Comparison of ENCODE assay signal across 30 mouse cellular contexts in the genomic region with DNA sequence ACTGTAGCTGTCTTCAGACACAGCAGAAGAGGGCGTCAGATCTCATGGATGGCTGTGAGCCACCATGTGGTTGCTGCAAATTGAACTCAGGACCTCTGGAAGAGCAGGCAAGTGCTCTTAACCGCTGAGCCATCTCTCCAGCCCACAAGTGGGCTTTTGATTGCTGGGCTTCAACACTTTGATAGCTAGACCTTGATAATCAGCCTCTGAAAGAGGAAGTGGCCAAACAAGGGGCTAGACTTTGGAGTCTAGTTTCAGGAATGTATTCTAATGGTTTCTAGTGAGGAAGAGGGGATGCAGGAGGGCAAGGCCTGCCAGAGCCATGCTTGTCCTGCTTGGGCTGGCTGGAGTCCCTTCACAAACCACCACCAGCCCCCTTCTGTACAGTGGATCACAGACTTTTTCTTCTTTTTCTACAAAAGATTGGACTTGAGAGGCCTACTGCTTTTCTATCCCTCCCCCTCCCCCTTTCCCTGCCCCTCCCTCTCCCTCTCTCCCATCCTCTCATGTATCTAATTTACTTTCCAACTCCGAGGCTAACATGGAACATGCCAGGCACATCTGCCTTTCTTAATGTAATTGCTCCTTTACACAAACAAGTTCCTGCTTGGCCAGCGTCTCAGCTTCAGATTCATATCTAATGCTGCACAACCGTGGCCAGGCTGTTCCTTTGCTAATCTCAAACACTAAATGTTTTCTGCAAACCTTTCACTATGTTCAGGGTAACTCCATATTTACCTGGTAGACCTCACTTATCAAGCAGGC. TPM values are rescaled to one million over a fixed set of nuclear protein-coding genes. Genes with fewer than 3 reads are reported as not detected.
DNase-seq lines count a peak whose midpoint lies in the region; ATAC-seq and TF ChIP-seq lines count a peak whose summit lies in the region.
"Had no signal": no experiment of that assay in that cellular context is flagged by ENCODE, and none has a peak within 500 bp of the region (broad histone marks: within the 10 kb centered on the region; RNA-seq: fewer than 3 reads in every experiment).

No protein-coding gene starts in this region.

- 54% methylated on average over 5 of the region's 5 CpGs for WGBS in stomach, embryonic 14.5 days
- WGBS in stomach, postnatal 0 days, result 42% methylated on average over 5 of the region's 5 CpGs
- WGBS in bone marrow, adult 2 months, result 27% methylated on average over 5 of the region's 5 CpGs

- 0 out of 2 replicates have a peak, but pooled peaks cover 4% of the 10 kb centered on the region for H3K36me3 ChIP-seq in stomach, embryonic 14.5 days (ENCODE audit: control insufficient read depth, insufficient read depth, low read length)
- no peaks in the 10 kb centered on the region; the same call in 1 of the 2 replicates for H3K36me3 ChIP-seq in stomach, postnatal 0 days (ENCODE audit: control insufficient read depth, insufficient read depth, low read length)

- no peak overlapping the region for H3K4me3 ChIP-seq in stomach, embryonic 14.5 days (ENCODE audit: low read depth, low read length)
- no peak overlapping the region for H3K4me3 ChIP-seq in stomach, postnatal 0 days (ENCODE audit: low read depth, low read length)
- no peak overlapping the region for H3K4me3 ChIP-seq in bone marrow, adult 2 months (replicated peaks; ENCODE audit: control insufficient read depth, low read depth, low read length)
- H3K4me3 ChIP-seq: gastrocnemius, adult 2 months; heart, embryonic 12.5 days; hindbrain, embryonic 13.5 days; kidney, embryonic 15.5 days; limb, embryonic 13.5 days; megakaryocyte, embryonic 14.5 days; midbrain, embryonic 15.5 days; neural tube, embryonic 12.5 days; stomach, embryonic 15.5 days had no signal

- 0 out of 2 replicates have a peak, but pooled peaks have one; percentile 14 for ATAC-seq in stomach, embryonic 14.5 days (ENCODE audit: insufficient number of reproducible peaks, insufficient read depth, low FRiP score, low read depth)
- ATAC-seq in stomach, postnatal 0 days (ENCODE audit: low FRiP score, low TSS enrichment), result no peak
- ATAC-seq in hematopoietic stem cell, adult 5-6 weeks (replicated peaks in 1 of 2; ENCODE audit: insufficient read depth in 1 of 2, low FRiP score in 2 of 2, low TSS enrichment in 1 of 2, low read depth in 1 of 2, poor library complexity in 2 of 2, severe bottlenecking in 2 of 2), result peak; percentile 42 to 68; a peak in 3 of 4 replicates
- peak; percentile 42; the same call in 1 of the 2 replicates for ATAC-seq in megakaryocyte-erythroid progenitor cell, adult 5-6 weeks (replicated peaks; ENCODE audit: low FRiP score, low TSS enrichment, poor library complexity, severe bottlenecking)
- ATAC-seq: midbrain, embryonic 15.5 days had no signal

- TF ChIP-seq POLR2A in bone marrow, adult 2 months (IDR thresholded peaks at IDR 0.05; ENCODE audit: borderline replicate concordance, control insufficient read depth, low read depth, low read length), result no peak

- H3K9ac ChIP-seq in stomach, embryonic 14.5 days (replicated peaks; ENCODE audit: low read depth, low read length), result no peak overlapping the region
- H3K9ac ChIP-seq in stomach, postnatal 0 days (ENCODE audit: low read length), result no peak overlapping the region
- H3K9ac ChIP-seq: heart, embryonic 12.5 days; hindbrain, embryonic 13.5 days; kidney, embryonic 15.5 days; limb, embryonic 13.5 days; midbrain, embryonic 15.5 days; neural tube, embryonic 12.5 days; stomach, embryonic 15.5 days had no signal

- H3K4me1 ChIP-seq in stomach, embryonic 14.5 days (ENCODE audit: control insufficient read depth, insufficient read depth, low read length), result no peaks in the 10 kb centered on the region
- no peaks in the 10 kb centered on the region for H3K4me1 ChIP-seq in stomach, postnatal 0 days (replicated peaks; ENCODE audit: control insufficient read depth, insufficient read depth)
- H3K4me1 ChIP-seq in bone marrow, adult 2 months (ENCODE audit: control insufficient read depth, insufficient read depth, low read length), result peaks cover 3% of the 10 kb centered on the region; the same call in 1 of the 2 replicates
- H3K4me1 ChIP-seq: hindbrain, embryonic 13.5 days; limb, embryonic 13.5 days; midbrain, embryonic 15.5 days; neural tube, embryonic 12.5 days; stomach, embryonic 15.5 days had no signal

- H3K27ac ChIP-seq in stomach, embryonic 14.5 days (ENCODE audit: low read length), result no peak overlapping the region
- no peak overlapping the region for H3K27ac ChIP-seq in stomach, postnatal 0 days (replicated peaks)
- H3K27ac ChIP-seq in bone marrow, adult 2 months (ENCODE audit: control insufficient read depth, insufficient read depth, low read depth, low read length, poor library complexity), result peak overlapping the region; percentile 56; the same call in 1 of the 2 replicates
- H3K27ac ChIP-seq: gastrocnemius, adult 2 months; hindbrain, embryonic 13.5 days; kidney, embryonic 15.5 days; limb, embryonic 13.5 days; midbrain, embryonic 15.5 days; neural tube, embryonic 12.5 days; stomach, embryonic 15.5 days had no signal

- TF ChIP-seq EP300 in stomach, postnatal 0 days (optimal IDR thresholded peaks at IDR 0.05), result no peak

- no peak overlapping the region for H3K4me2 ChIP-seq in stomach, embryonic 14.5 days (replicated peaks; ENCODE audit: low read depth, low read length)
- no peak overlapping the region for H3K4me2 ChIP-seq in stomach, postnatal 0 days (replicated peaks; ENCODE audit: low read depth)
- H3K4me2 ChIP-seq: heart, embryonic 12.5 days; hindbrain, embryonic 13.5 days; kidney, embryonic 15.5 days; limb, embryonic 13.5 days; midbrain, embryonic 15.5 days; neural tube, embryonic 12.5 days; stomach, embryonic 15.5 days had no signal

- DNase-seq in stomach, postnatal 0 days (ENCODE audit: low spot score), result no peak
- DNase-seq in gastrocnemius, postnatal 36 days, result no peak
- DNase-seq in left cerebral cortex, postnatal 36 days (ENCODE audit: low spot score in 2 of 2), result no peak
- DNase-seq: adrenal gland, adult 2 months; cerebellum, adult 18-20 months; cerebellum, postnatal 25 days; embryo, embryonic 11 days; gastrocnemius, adult 2 months; heart, postnatal 10 days; kidney, adult 11 months; kidney, postnatal 36 days; layer of hippocampus, postnatal 36 days; lung, adult 2 months; lung, postnatal 14 days; retina, postnatal 1 day; right cerebral cortex, postnatal 25 days; thymus, adult 18-20 months; thymus, postnatal 36 days had no signal

- intact Hi-C loops in gastrocnemius, postnatal 36 days (cut with DNase I), result no loop called here
- intact Hi-C loops in left cerebral cortex, postnatal 36 days (cut with DNase I), result no loop called here

- no peaks in the 10 kb centered on the region for H3K27me3 ChIP-seq in stomach, embryonic 14.5 days (ENCODE audit: control insufficient read depth, insufficient read depth, low read length)
- no peaks in the 10 kb centered on the region for H3K27me3 ChIP-seq in stomach, postnatal 0 days (ENCODE audit: control insufficient read depth, insufficient read depth, low read length)
- H3K27me3 ChIP-seq: heart, embryonic 12.5 days; hindbrain, embryonic 13.5 days; kidney, embryonic 15.5 days; limb, embryonic 13.5 days; megakaryocyte, embryonic 14.5 days; midbrain, embryonic 15.5 days; neural tube, embryonic 12.5 days; stomach, embryonic 15.5 days had no signal

- H3K9me3 ChIP-seq in stomach, embryonic 14.5 days (ENCODE audit: control insufficient read depth, low read depth, low read length), result no peaks in the 10 kb centered on the region
- no peaks in the 10 kb centered on the region for H3K9me3 ChIP-seq in stomach, postnatal 0 days (ENCODE audit: control insufficient read depth, low read length)
- H3K9me3 ChIP-seq: heart, embryonic 12.5 days; hindbrain, embryonic 13.5 days; kidney, embryonic 15.5 days; limb, embryonic 13.5 days; midbrain, embryonic 15.5 days; neural tube, embryonic 12.5 days; stomach, embryonic 15.5 days had no signal

- no peak for TF ChIP-seq CTCF in stomach, postnatal 0 days (IDR thresholded peaks at IDR 0.05; ENCODE audit: low read depth)
- no peak for TF ChIP-seq CTCF in bone marrow, adult 2 months (IDR thresholded peaks at IDR 0.05; ENCODE audit: control insufficient read depth, insufficient read depth, low read length)

RNA-seq across cellular contexts. Expression of a gene that starts 11.9 kb away (rescaled TPM):
- 834 and 883 TPM in 2 replicates for polyA plus RNA-seq in stomach, embryonic 14.5 days (2014; fragmentation: Nextera tagmentation; extraction: Ambion mirVana)
- 661 and 725 TPM in 2 replicates for polyA plus RNA-seq in stomach, postnatal 0 days (2015; fragmentation: Nextera tagmentation; extraction: Ambion mirVana)
- polyA plus RNA-seq in bone marrow, adult 2 months (2011; ENCODE audit: insufficient read depth, insufficient read length, low replicate concordance, missing spikeins), result 478 and 809 TPM in 2 replicates
- total RNA-seq in hematopoietic stem cell, adult 5-6 weeks (2017), result 1,644 and 2,194 TPM in 2 replicates
- 2,794 and 2,966 TPM in 2 replicates for total RNA-seq in megakaryocyte-erythroid progenitor cell, adult 5-6 weeks (2014; fragmentation: Nextera tagmentation)
- total RNA-seq in megakaryocyte-erythroid progenitor cell, adult 5-6 weeks (2017), result 2,588 and 3,250 TPM in 2 replicates
- 100 to 1,000 TPM; 140 to 189 TPM for total RNA-seq in gastrocnemius, postnatal 36 days (2021)
- 100 to 1,000 TPM; 257 to 266 TPM for total RNA-seq in left cerebral cortex, postnatal 36 days (2021)

RNA-seq across cellular contexts. Expression of a gene that starts 15.3 kb away (rescaled TPM):
- polyA plus RNA-seq in stomach, embryonic 14.5 days (2014; fragmentation: Nextera tagmentation; extraction: Ambion mirVana), result 25.6 and 28.3 TPM in 2 replicates
- 13.7 and 13.9 TPM in 2 replicates for polyA plus RNA-seq in stomach, postnatal 0 days (2015; fragmentation: Nextera tagmentation; extraction: Ambion mirVana)
- 6.0 and 9.1 TPM in 2 replicates for polyA plus RNA-seq in bone marrow, adult 2 months (2011; ENCODE audit: insufficient read depth, insufficient read length, low replicate concordance, missing spikeins)
- total RNA-seq in hematopoietic stem cell, adult 5-6 weeks (2017), result 25.6 and 38.5 TPM in 2 replicates
- total RNA-seq in megakaryocyte-erythroid progenitor cell, adult 5-6 weeks (2014; fragmentation: Nextera tagmentation), result 55.5 and 56.0 TPM in 2 replicates
- 59.3 and 69.1 TPM in 2 replicates for total RNA-seq in megakaryocyte-erythroid progenitor cell, adult 5-6 weeks (2017)
- 1 to 10 TPM; 9.0 to 9.4 TPM for total RNA-seq in gastrocnemius, postnatal 36 days (2021)
- total RNA-seq in left cerebral cortex, postnatal 36 days (2021), result 10 to 100 TPM; 18.9 to 20.5 TPM

RNA-seq across cellular contexts. Expression of a gene that starts 20.0 kb away (rescaled TPM):
- polyA plus RNA-seq in stomach, embryonic 14.5 days (2014; fragmentation: Nextera tagmentation; extraction: Ambion mirVana), result 1.9 and 2.7 TPM in 2 replicates
- polyA plus RNA-seq in stomach, postnatal 0 days (2015; fragmentation: Nextera tagmentation; extraction: Ambion mirVana), result 1.4 and 1.8 TPM in 2 replicates
- polyA plus RNA-seq in bone marrow, adult 2 months (2011; ENCODE audit: insufficient read depth, insufficient read length, low replicate concordance, missing spikeins), result 1.3 and 2.1 TPM in 2 replicates
- 2.1 and 3.6 TPM in 2 replicates for total RNA-seq in hematopoietic stem cell, adult 5-6 weeks (2017)
- 1.2 and 1.4 TPM in 2 replicates for total RNA-seq in megakaryocyte-erythroid progenitor cell, adult 5-6 weeks (2014; fragmentation: Nextera tagmentation)
- 0.19 and 0.52 TPM in 2 replicates for total RNA-seq in megakaryocyte-erythroid progenitor cell, adult 5-6 weeks (2017)
- 1 to 10 TPM; 2.2 TPM for total RNA-seq in gastrocnemius, postnatal 36 days (2021)
- 1 to 10 TPM; 1.4 to 1.5 TPM for total RNA-seq in left cerebral cortex, postnatal 36 days (2021)

RNA-seq across cellular contexts. Expression of a gene that starts 57.0 kb away (rescaled TPM):
- 47.6 and 49.1 TPM in 2 replicates for polyA plus RNA-seq in stomach, embryonic 14.5 days (2014; fragmentation: Nextera tagmentation; extraction: Ambion mirVana)
- polyA plus RNA-seq in stomach, postnatal 0 days (2015; fragmentation: Nextera tagmentation; extraction: Ambion mirVana), result 26.7 and 27.3 TPM in 2 replicates
- polyA plus RNA-seq in bone marrow, adult 2 months (2011; ENCODE audit: insufficient read depth, insufficient read length, low replicate concordance, missing spikeins), result 10.6 and 15.5 TPM in 2 replicates
- 59.2 and 76.6 TPM in 2 replicates for total RNA-seq in hematopoietic stem cell, adult 5-6 weeks (2017)
- total RNA-seq in megakaryocyte-erythroid progenitor cell, adult 5-6 weeks (2014; fragmentation: Nextera tagmentation), result 12.6 and 21.2 TPM in 2 replicates
- total RNA-seq in megakaryocyte-erythroid progenitor cell, adult 5-6 weeks (2017), result 35.6 and 36.8 TPM in 2 replicates
- total RNA-seq in gastrocnemius, postnatal 36 days (2021), result 10 to 100 TPM; 43.7 to 48.9 TPM
- 10 to 100 TPM; 74.3 to 75.4 TPM for total RNA-seq in left cerebral cortex, postnatal 36 days (2021)
